Mouse (Mus musculus): ENCODE data around the gene Pdia5. TPM values are rescaled to one million over a fixed set of nuclear protein-coding genes. Genes with fewer than 3 reads are reported as not detected.

The Pdia5 gene
- polyA plus RNA-seq, 1 experiment from 2014 or later, result 18.4 TPM

GRCm38 (mm10) chr16:35422705-35423104, 68.0 kb downstream of the Pdia5 start:
- 82% methylated on average over 8 of the region's 8 CpGs for WGBS
- Histone ChIP-seq H3K27ac (ENCODE audit: low read depth) (no peak overlapping the region), H3K27me3 (ENCODE audit: insufficient read depth, low read length) (no peaks in the 10 kb centered on the region), H3K4me1 (ENCODE audit: insufficient read depth) (no peaks in the 10 kb centered on the region), H3K36me3 (ENCODE audit: insufficient read depth) (peaks cover 4% of the 10 kb centered on the region; the same call in 1 of the 2 replicates), H3K4me3 (ENCODE audit: low read depth, low read length) (no peak overlapping the region), H3K9ac (no peak overlapping the region), H3K9me3 (ENCODE audit: low read depth, low read length) (no peaks in the 10 kb centered on the region), H3K4me2 (no peak overlapping the region)
- DNase-seq (no peak), ATAC-seq (ENCODE audit: insufficient read depth) (no peak)
- no peak for TF ChIP-seq CTCF (IDR thresholded peaks at IDR 0.05; ENCODE audit: low read depth)

- TF ChIP-seq CTCF (IDR thresholded peaks at IDR 0.05; ENCODE audit: low read depth), result peak; percentile 65
- no peaks in the 10 kb centered on the region for H3K4me1 ChIP-seq (ENCODE audit: insufficient read depth)
- DNase-seq (peak; percentile 62), ATAC-seq (ENCODE audit: insufficient read depth) (no peak)
- H3K27ac ChIP-seq (ENCODE audit: low read depth), result no peak overlapping the region
- H3K4me3 ChIP-seq (ENCODE audit: low read depth, low read length), result no peak overlapping the region
- 57% methylated on average over 4 of the region's 4 CpGs for WGBS
- H3K9ac ChIP-seq, result no peak overlapping the region
- H3K4me2 ChIP-seq, result no peak overlapping the region
- no peaks in the 10 kb centered on the region for H3K9me3 ChIP-seq (ENCODE audit: low read depth, low read length)
- H3K27me3 ChIP-seq (ENCODE audit: insufficient read depth, low read length), result no peaks in the 10 kb centered on the region
- peaks cover 4% of the 10 kb centered on the region; the same call in 1 of the 2 replicates for H3K36me3 ChIP-seq (ENCODE audit: insufficient read depth)
Measured at GRCm38 (mm10) chr16:35422141-35422540, 68.5 kb downstream of the Pdia5 start.

GRCm38 (mm10) chr16:35414616-35415015, 76.1 kb downstream of the Pdia5 start:
- DNase-seq, result peak; percentile 9
- Histone ChIP-seq H3K9ac (no peak overlapping the region), H3K4me2 (no peak overlapping the region), H3K9me3 (ENCODE audit: low read depth, low read length) (no peaks in the 10 kb centered on the region), H3K27me3 (ENCODE audit: insufficient read depth, low read length) (no peaks in the 10 kb centered on the region), H3K4me1 (ENCODE audit: insufficient read depth) (no peaks in the 10 kb centered on the region), H3K4me3 (ENCODE audit: low read depth, low read length) (no peak overlapping the region), H3K36me3 (ENCODE audit: insufficient read depth) (peaks cover 13% of the 10 kb centered on the region; the same call in 1 of the 2 replicates), H3K27ac (ENCODE audit: low read depth) (no peak overlapping the region)
- 50% methylated on average over 5 of the region's 5 CpGs for WGBS
- no peak for TF ChIP-seq CTCF (IDR thresholded peaks at IDR 0.05; ENCODE audit: low read depth)
- ATAC-seq (ENCODE audit: insufficient read depth), result no peak

GRCm38 (mm10) chr16:35406706-35407105, 84.0 kb downstream of the Pdia5 start:
- Histone ChIP-seq H3K4me2 (no peak overlapping the region), H3K36me3 (ENCODE audit: insufficient read depth) (peaks cover 14% of the 10 kb centered on the region; the same call in 1 of the 2 replicates), H3K27me3 (ENCODE audit: insufficient read depth, low read length) (no peaks in the 10 kb centered on the region), H3K27ac (ENCODE audit: low read depth) (no peak overlapping the region), H3K4me3 (ENCODE audit: low read depth, low read length) (no peak overlapping the region), H3K4me1 (ENCODE audit: insufficient read depth) (no peaks in the 10 kb centered on the region), H3K9me3 (ENCODE audit: low read depth, low read length) (no peaks in the 10 kb centered on the region), H3K9ac (no peak overlapping the region)
- TF ChIP-seq CTCF (IDR thresholded peaks at IDR 0.05; ENCODE audit: low read depth), result no peak
- ATAC-seq (ENCODE audit: insufficient read depth) (no peak), DNase-seq (no peak)
- WGBS, result 63% methylated on average over 4 of the region's 4 CpGs

GRCm38 (mm10) chr16:35406166-35406565, 84.5 kb downstream of the Pdia5 start:
- no peak overlapping the region for H3K4me2 ChIP-seq
- H3K27me3 ChIP-seq (ENCODE audit: insufficient read depth, low read length), result no peaks in the 10 kb centered on the region
- peaks cover 14% of the 10 kb centered on the region; the same call in 1 of the 2 replicates for H3K36me3 ChIP-seq (ENCODE audit: insufficient read depth)
- H3K27ac ChIP-seq (ENCODE audit: low read depth), result no peak overlapping the region
- H3K4me1 ChIP-seq (ENCODE audit: insufficient read depth), result no peaks in the 10 kb centered on the region
- no peak overlapping the region for H3K9ac ChIP-seq
- 79% methylated on average over 4 of the region's 4 CpGs for WGBS
- no peak for DNase-seq
- ATAC-seq (ENCODE audit: insufficient read depth), result no peak
- H3K4me3 ChIP-seq (ENCODE audit: low read depth, low read length), result no peak overlapping the region
- TF ChIP-seq CTCF (IDR thresholded peaks at IDR 0.05; ENCODE audit: low read depth), result no peak
- H3K9me3 ChIP-seq (ENCODE audit: low read depth, low read length), result no peaks in the 10 kb centered on the region

- no peaks in the 10 kb centered on the region for H3K4me1 ChIP-seq (ENCODE audit: insufficient read depth)
- WGBS, result 91% methylated on average over 14 of the region's 14 CpGs
- no peak for ATAC-seq (ENCODE audit: insufficient read depth)
- H3K4me2 ChIP-seq, result no peak overlapping the region
- DNase-seq, result no peak
- peaks cover 13% of the 10 kb centered on the region; the same call in 1 of the 2 replicates for H3K36me3 ChIP-seq (ENCODE audit: insufficient read depth)
- TF ChIP-seq CTCF (IDR thresholded peaks at IDR 0.05; ENCODE audit: low read depth), result no peak
- no peak overlapping the region for H3K4me3 ChIP-seq (ENCODE audit: low read depth, low read length)
- no peaks in the 10 kb centered on the region for H3K27me3 ChIP-seq (ENCODE audit: insufficient read depth, low read length)
- no peak overlapping the region for H3K27ac ChIP-seq (ENCODE audit: low read depth)
- H3K9ac ChIP-seq, result no peak overlapping the region
- no peaks in the 10 kb centered on the region for H3K9me3 ChIP-seq (ENCODE audit: low read depth, low read length)
Measured at GRCm38 (mm10) chr16:35405348-35406080, 85.2 kb downstream of the Pdia5 start.

GRCm38 (mm10) chr16:35404864-35405263, 85.8 kb downstream of the Pdia5 start:
- ATAC-seq (ENCODE audit: insufficient read depth) (no peak), DNase-seq (no peak)
- no peak overlapping the region for H3K9ac ChIP-seq
- H3K4me3 ChIP-seq (ENCODE audit: low read depth, low read length), result no peak overlapping the region
- H3K9me3 ChIP-seq (ENCODE audit: low read depth, low read length), result no peaks in the 10 kb centered on the region
- 72% methylated on average over 5 of the region's 5 CpGs for WGBS
- H3K27me3 ChIP-seq (ENCODE audit: insufficient read depth, low read length), result no peaks in the 10 kb centered on the region
- H3K4me2 ChIP-seq, result no peak overlapping the region
- TF ChIP-seq CTCF (IDR thresholded peaks at IDR 0.05; ENCODE audit: low read depth), result no peak
- H3K27ac ChIP-seq (ENCODE audit: low read depth), result no peak overlapping the region
- H3K36me3 ChIP-seq (ENCODE audit: insufficient read depth), result peaks cover 6% of the 10 kb centered on the region; the same call in 1 of the 2 replicates
- no peaks in the 10 kb centered on the region for H3K4me1 ChIP-seq (ENCODE audit: insufficient read depth)
